In genomic region chr15:36708471-36708870, GRCm38 (mm10) we compare ENCODE assay signal across 7 mouse cellular contexts.
DNase-seq lines count a peak whose midpoint lies in the region.

No protein-coding gene starts in this region.

- peak; percentile 78 for DNase-seq in T-cell, adult 2 months (ENCODE audit: low spot score)
- peak; percentile 68 for DNase-seq in cerebellum, adult 9-11 months
- peak; percentile 71 to 72 for DNase-seq in frontal cortex, postnatal 25 days (ENCODE audit: low spot score in 2 of 2)
- peak; percentile 93 for DNase-seq in induced T-regulatory cell, adult 2 months (ENCODE audit: low read depth)
- peak; percentile 60 to 85 for DNase-seq in left cerebral cortex, adult 18-20 months (ENCODE audit: low spot score in 2 of 2)
- peak; percentile 85 for DNase-seq in mesoderm, embryonic 11.5 days (ENCODE audit: low read depth, low spot score)
- DNase-seq in spleen, adult 12 weeks (ENCODE audit: low spot score): peak; percentile 76

Comparison
In these comparisons a context has a peak if more than half of its experiments do, and no peak if none do; other contexts are left out.
1. Peak in every context shown above with its lines: DNase-seq.